Mouse (Mus musculus) urinary bladder, postnatal 14 days (tissue): ENCODE data around the gene Tubb2a.
"Not testable (repeated sequence)": the region's sequence is repeated elsewhere in the genome, so short reads cannot be mapped to it uniquely, and the experiment has no call there.

ENCODE experiments used
- DNase-seq: peaks from one replicate; pipeline ENCODE4 v3.0.0; 2021; ENCODE audit warnings: low spot score

The Tubb2a gene

DNA sequence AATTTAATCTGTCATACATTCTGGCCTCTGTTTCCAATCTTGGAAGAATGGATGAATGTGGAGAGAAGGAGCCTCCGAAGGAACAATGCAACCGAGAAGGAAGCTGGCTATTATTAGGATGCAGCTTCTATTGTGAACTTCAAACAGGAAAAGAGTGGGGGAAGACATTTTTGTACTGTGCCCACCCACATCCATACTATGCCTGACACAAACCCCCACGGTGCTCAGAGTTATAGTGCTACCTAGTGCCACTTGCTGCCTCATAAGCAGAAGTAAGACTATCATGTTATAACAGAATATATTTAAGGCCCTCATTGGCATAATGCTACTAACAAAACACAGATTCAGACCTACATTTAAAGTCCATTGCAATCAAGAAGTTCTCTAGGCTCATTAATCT lies 11.6 kb upstream of the Tubb2a start:
- no peak for DNase-seq

DNA sequence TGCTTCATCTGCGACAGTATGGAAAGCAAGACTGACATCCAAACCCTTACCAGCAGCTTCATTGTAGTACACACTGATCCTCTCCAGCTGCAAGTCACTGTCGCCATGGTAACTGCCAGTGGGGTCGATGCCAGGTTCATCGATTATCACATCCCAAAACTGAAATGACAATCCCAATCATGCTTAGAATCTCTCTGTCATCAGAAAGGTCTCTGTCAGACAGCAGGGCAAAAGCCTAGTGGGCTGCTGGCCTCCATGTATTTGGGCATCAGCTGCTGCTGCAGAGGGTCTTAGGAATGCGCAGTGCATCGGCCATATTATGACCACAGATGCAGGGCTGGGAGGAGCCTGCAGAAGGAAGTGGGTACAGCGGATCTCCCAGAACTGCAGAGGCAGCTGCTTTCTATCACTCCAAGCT lies 11.1 kb upstream of the Tubb2a start:
- DNase-seq, result no peak

DNA sequence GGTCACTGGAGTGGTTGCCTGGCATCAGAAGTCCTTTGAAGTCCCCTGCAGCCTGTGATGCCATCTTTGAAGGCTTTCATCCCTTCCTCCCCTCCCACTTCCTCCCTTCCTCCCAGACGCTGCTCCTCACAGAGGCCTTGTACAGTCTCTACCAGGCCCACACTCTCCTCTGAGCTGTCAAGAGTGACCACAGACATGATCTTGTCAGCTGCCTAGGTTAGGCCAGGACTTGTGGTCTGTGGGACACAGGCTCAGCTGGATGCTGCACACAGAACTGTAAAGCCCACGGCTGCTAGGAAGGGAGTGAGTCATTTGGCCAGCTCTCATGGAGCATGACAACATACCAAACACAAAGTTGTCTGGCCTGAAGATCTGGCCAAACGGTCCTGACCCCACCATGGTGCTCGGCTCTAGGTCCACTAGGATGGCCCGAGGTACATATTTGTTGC lies 10.4 kb upstream of the Tubb2a start:
- not testable (repeated sequence) for DNase-seq

DNA sequence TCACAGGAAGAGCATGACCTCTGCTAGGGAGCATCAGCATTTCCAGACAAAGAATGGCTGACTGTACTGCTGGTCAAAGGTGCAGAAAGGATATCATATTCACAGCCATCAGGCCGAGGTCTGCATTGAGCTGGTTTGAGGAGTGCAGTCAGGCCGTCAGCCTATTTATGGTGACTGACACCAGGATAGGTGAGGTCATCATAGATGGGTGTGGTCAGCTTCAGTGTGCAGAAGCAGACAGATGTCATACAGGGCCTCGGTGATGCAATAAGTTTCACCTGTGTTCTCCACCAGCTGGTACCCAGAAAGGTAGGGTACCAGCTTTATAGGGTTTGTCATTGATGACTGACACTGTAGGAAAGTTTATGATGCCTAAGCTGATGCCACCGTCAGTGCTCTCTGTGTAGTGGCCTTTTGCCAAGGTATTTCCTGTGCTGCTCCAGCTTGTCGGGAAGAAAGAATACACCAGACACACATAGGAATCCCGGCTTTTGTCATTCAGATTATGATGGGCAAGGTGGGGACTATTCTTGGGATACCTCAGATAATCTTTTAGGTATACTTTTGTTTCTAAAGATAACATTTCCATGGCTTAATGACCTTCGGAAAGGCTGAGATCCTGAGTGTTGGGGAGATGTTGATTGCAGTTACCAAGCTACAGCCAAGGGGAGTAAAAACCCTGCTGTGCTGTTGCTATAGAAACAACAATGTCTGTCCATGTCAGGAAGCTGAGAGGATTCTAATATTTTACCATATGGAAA lies 9.4 kb upstream of the Tubb2a start:
- DNase-seq, result no peak

DNA sequence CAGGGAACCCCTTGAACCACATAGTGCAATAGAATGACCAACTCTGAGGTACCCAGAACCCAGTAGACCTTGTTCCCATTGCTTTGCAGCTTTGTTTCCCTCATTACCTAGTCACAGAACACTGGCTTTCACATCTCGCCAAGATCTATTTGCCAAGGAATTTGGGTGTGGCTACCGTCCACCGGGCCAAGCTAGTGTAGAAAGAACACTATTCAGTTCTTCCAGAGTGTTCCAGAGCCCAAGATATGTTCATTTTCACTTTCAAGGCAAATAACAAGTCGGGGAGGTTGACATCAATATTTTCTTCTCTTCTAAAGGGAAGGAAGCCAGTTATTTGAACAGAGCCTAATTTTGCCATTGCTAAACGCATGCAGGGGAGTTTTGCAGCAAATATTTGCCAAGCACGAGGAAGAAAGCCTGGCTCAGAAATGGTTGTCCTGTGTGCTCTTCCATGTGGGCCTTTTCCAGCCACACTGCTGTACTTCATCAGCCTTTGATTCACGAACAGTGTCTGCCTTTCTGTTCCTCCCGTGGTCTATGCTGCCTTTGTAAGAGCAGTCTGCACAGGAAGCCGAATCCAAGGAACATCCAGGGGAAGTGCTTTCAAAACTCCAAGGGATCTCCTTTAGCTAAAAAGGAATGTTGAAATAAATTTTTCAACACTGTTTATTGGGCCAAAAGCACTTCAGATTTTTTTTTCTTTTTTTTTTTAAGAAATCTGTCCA lies 6.4 kb upstream of the Tubb2a start:
- DNase-seq, result peak; percentile 67

DNA sequence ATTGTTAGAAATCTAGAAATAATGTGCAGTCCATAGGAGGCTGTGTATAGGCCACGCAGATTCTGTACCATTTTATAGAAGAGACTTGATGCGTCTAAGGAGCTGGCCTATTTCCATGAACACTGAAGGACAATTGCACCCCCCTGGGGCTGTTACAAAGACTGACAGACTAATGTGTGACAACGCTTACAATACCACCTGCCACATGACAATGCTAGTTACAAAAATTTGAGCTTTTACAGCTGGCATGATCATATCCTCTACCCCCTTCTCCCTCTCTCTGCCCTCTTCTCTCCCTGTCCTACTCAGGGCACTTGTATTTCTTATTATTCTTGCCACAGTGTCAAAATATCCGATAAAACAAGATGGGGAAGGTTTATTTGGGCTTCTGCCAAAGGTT lies 4.1 kb upstream of the Tubb2a start:
- DNase-seq, result no peak

DNA sequence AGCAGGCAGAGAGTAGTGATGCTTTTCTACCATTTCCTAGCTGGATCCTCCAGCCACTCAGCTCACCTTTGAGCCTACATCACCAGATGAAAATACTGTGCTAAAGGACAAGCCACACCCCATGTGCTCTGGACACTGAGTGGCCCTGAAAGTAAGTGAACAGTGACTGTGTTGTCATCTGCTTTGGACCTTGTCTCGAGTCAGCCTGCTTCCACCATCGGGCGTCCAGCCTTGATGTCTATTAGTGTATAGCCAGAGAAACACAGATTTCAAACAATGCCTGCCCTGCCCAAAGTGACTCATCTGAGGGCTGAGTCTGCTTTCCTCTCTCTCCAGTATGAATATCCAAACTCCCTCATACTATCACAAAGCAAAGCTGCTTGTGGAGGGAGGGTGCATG lies 2.0 kb upstream of the Tubb2a start:
- DNase-seq, result no peak

DNA sequence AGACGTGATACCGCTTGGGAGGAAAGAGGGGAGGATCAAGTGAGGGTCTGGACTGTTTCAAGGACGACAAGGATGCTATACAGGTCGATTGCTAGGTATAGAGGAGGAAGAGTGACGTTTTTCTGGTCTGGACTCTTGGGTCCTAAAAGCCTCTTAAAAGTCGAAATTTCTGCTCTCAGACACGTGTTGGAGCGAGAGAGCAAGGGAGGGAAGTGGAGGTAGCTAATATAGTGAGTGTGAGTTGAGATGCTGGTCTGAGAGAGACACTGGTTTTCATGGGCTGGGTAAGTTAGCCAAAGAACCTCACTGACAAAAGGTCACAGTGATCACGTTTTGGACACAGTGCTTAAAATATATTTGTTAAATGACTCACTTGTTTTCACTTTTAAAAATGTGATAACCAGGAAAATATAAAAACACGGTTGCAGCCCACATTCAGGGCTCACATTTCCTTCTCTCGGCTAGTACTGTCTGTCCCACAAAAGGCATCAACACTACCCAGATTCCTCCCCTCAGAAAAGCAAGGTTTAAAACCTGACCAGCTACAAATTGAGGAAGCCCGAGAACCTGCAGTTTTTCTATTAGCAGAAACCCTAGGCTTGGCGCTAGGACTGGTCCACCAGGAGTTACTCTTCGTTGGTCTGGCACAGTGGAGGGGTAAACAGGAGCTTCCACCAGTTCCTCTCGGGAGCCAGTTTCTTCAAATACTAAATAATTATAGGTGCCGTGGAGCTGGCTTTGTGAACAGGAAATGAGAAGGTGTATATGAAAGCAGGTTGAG lies 883 bp upstream of the Tubb2a start:
- DNase-seq, result no peak

DNA sequence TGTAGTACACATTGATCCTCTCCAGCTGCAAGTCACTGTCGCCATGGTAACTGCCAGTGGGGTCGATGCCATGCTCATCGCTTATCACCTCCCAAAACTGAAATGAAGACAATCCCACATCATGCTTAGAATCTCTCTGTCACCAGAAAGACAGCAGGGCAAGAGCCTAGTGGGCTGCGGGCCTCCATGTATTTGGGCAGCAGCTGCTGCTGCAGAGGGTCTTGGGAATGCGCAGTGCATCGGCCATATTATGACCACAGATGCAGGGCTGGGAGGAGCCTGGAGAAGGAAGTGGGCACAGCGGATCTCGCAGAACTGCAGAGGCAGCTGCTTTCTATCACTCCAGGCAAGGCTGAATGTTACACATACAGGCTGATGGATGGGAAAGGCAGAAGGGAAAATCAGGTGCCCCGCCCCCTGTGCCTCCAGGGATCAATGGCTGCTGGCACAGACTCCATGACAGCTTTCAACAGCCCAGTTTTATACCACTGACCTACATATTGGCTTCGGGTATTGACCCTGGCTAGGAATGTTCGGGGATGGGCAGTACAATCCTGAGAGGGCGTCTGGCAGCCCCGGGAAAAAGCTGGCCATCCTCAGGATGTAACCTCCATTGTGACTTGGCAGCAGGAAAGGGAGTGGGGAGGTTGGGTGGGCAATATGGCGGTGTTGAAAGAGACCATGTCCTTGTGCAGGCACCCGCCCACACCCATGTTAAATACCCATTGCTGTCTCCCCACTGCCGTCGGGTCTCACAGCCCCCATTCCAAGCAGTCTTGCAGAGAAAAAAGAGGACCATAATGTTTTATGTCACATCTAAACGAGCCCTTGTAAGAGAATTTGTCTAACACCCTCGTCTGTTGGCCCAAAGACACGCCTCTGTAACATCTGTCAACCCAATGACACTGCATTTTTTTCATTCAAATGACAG lies 981 bp downstream of the Tubb2a start:
- DNase-seq, result no peak

DNA sequence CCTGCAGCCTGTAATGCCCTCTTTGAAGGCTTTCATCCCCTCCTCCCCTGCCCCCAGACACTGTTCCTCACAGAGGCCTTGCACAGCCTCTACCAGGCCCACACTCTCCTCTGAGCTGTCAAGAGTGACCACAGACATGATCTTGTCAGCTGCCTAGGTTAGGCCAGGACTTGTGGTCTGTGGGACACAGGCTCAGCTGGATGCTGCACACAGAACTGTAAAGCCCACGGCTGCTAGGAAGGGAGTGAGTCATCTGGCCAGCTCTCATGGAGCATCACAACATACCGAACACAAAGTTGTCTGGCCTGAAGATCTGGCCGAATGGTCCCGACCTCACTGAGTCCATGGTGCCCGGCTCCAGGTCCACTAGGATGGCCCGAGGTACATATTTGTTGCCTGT lies 1.9 kb downstream of the Tubb2a start:
- DNase-seq, result not testable (repeated sequence)

DNA sequence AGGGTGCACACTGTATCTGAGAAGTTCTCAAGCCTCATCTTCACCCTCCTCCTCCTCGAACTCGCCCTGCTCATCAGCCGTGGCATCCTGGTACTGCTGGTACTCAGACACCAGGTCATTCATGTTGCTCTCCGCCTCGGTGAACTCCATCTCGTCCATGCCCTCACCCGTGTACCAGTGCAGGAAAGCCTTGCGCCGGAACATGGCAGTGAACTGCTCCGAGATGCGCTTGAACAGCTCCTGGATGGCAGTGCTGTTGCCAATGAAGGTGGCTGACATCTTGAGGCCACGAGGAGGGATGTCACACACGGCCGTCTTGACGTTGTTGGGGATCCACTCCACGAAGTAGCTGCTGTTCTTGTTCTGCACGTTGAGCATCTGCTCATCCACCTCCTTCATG lies 3.4 kb downstream of the Tubb2a start:
- not testable (repeated sequence) for DNase-seq

DNA sequence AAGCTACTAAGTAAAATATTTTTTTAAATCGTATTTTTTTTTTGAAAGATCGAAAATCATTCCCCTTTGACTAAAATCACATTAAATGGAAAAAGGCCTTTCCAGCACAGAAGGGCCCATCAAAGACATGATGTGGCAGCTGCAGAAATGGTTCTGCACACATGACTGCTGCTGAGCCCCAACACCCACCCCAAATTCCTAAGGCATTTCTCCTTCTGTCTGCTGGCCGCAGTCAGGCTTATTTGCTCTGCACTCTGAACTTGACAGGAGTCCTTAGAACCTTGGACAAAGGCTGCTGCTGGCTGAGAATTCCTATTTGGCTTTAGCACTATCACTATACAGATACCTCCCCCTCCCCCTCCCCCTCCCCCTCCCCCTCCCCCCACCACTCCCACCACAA lies 5.0 kb downstream of the Tubb2a start:
- DNase-seq, result no peak

DNA sequence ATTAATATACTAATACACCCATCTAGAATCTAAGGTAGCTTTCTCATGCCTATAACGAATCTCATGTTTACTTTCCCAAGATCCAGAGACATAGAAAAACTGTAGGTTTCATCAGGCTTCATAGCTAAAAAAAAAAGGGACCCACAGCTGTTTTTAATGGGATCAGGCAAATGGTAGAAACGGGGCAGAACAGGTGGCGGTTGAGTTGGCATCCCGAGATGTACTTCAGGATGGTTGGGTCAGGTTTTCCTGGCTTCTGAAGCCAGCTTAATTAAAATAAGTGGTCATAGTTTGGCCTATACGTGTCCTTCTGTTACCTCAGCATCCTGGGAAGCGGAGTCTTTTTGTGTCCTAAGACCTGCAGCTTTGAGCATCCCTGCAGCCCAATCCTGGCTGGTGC lies 6.0 kb downstream of the Tubb2a start:
- DNase-seq, result no peak

DNA sequence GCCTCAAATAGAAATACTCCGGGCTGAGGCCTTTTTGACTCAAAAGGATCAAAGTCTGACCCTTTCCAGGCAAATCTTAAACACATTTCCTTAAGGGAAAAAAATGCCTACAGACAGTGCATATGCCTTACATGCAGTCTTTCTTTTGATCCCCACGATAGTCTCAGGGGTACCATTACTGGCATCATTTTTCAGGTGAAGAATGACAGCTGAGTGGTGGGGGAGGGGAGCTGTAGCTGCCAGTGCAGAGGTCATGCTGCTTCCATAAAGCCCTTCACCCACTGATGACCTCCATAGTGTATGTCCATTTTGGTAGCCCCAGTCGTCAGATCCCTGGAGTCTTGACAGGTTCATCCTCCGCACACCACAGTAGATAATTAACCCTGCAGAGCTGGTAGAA lies 7.5 kb downstream of the Tubb2a start:
- no peak for DNase-seq

DNA sequence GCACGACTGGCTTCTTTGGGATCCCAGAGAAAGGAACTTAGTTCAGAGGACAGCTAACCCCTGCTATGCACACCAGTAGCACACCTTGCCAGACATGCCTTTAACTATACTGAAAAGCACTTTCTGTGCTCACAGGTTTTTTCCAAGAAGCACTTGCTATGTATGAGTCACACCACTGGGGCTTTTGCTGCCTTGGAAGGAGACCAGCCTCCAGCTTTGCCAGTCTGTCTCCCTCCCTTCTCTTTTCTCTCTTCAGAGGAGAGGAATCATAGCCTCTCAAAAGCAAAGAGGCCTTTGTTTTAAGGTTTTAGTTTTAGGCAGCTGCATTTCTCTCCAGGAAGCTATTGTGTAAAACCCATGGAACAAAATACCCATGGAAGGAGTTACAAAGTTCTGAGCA lies 11.5 kb downstream of the Tubb2a start:
- peak; percentile 42 for DNase-seq

DNA sequence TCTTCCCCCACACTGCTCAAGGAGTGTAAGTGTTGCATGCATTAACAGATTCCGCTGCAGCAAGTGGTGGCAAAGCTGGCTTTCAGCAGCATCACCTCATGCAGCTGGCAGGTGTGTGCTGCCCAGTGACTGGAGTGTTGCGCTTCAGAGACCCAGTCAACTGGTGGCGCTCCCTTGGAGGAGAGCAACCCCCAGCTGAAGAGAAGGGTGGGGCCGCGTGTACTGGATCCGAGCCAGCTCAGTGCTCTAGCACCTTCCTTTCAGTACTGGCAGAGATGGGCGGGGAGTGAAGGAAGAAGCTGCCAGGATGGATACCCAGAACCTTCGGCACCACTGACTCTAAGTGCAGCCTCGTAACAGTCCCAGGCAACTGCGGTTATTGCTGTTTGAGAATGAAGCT lies 15.3 kb downstream of the Tubb2a start:
- DNase-seq, result no peak

DNA sequence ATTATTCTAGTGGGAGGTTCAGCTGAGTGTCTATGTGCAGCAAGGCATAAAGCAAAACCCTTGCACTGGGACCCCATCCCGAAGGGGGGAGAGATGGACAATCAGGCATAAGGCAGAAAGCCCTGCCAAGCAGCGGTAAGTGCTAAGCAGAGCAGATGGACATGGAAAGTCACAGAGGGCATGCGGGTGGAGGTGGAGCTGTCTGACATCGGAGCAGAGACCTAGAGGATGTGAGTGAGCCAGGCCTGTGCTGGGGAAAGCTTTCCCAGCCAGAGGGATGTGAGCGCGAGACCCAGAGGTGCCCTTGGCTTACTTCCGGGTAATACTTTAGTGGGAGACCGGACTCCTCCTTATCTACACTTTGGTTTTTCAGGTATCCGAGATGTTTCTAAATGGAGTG lies 17.7 kb downstream of the Tubb2a start:
- no peak for DNase-seq

DNA sequence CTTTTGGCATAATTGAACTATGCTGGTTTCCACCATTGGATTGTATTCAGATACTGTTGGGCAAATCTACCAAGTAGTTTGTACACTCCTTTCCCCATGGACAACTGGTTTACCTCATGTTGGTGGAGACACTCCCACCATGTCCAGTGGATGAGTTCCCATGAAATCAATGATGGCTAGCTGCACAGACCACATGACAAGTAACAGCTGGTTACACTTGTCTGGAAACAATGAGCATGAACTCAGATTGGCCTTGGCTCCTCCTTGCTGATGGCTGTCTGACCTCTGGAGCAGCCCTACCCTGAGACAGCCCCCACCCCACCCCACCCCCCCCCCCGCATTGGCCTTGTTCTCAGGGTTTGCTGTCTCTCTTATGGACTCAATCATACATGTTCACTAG lies 20.6 kb downstream of the Tubb2a start:
- DNase-seq, result no peak

DNA sequence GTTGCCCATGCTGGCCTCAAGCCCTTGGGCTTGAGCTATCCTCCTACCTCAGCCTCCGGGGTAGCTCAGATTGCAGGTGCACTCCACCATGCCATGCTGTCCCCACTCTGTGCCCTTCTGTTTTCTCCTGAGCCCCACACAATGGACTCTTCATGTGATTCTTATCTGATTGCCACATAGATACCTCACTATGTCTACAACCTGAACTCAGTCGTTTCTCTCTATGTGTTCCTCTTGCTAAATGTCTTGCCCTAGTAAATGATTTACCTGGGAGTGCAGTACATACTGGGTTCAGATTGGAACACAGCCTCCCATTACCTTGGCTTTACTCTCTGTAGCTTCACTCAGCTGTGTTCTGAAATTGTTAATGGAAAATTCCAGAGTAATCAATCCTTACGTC lies 22.8 kb downstream of the Tubb2a start:
- no peak for DNase-seq

DNA sequence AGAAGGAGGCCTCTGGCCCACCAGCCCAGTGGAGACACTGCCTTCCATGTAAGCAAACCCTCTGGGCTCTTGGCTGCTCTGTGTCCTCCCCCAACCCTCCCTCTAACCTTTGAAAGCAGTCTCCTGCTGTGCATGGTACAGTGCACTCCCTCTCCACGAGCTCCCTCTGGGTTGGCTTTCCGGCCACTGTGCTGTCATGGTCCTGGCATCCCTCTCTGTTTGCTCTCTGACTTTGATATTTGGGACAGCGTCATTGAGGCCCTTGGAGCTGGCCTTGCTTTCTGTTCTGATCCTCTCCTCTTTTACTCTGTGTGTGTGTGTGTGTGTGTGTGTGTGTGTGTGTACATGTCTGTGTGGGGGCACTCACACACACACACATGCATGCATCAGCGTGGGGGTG lies 23.4 kb downstream of the Tubb2a start:
- no peak for DNase-seq

DNA sequence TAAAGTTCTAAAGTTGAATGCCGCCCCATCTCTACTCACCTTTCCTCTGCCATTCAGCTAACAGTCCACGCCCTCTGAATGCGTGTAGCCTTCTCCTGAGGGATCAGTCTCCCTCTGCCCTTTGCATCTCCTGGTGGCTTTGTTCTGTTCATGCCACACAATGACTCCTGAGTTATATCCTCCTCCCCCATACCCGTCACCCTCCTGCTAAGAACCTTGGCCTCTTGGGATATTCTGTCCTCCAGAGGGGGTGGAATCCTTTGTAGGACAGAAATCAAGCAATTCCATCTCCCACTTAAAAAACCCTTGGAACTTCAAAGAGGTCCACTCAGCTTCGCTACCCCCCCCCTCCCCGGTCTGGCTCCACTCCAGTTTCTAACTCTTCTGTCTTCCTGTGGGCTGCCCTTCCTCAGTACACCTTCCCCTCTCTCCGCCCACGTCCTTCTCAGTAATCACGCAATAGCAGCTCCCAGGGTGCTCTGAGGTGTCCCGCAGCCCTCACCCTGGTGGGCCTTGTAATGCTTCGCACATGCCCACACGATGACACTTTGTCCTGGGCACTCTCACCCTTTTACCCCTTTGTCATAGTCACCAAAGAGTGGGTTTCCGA lies 24.0 kb downstream of the Tubb2a start:
- DNase-seq, result no peak
